Mouse (Mus musculus) left cerebral cortex, postnatal 25 days (tissue): ENCODE measurements around the gene Adrm1. TPM values are rescaled to one million over a fixed set of nuclear protein-coding genes. Genes with fewer than 3 reads are reported as not detected.

Experiments used
- DNase-seq, 2 experiments: peaks; one replicate each; pipeline ENCODE4 v3.0.0; 2022; ENCODE audit warnings: low spot score in 2 of 2, mixed read lengths in 1 of 2
- intact Hi-C: fragments of 180-260 bp; cut with DNase I; formaldehyde crosslinking; loops from one replicate; pipeline ENCODE4 v1.15.1; 2025
- microRNA-seq, 2 experiments: library from miRNA; unstranded; fragments of <30 nt; microRNA quantifications; one replicate each; pipeline ENCODE4 v1.2.0; 2022
- total RNA-seq, 2 experiments: library from RNA; stranded (reverse); gene quantifications; 2 replicates each; pipeline ENCODE4 v1.2.3; 2021

The Adrm1 gene
- total RNA-seq, 2 experiments from 2014 or later = 91.6 to 103 TPM

- intact Hi-C loops = no loop called here
- DNase-seq = no peak
Measured at GRCm38 (mm10) chr2:180214352-180214978, 43.2 kb downstream of the Adrm1 start.

GRCm38 (mm10) chr2:180215011-180215461 is 43.8 kb downstream of the Adrm1 start:
- intact Hi-C loops = no loop called here
- no peak for DNase-seq

GRCm38 (mm10) chr2:180215951-180216350 is 44.7 kb downstream of the Adrm1 start:
- no peak for DNase-seq
- intact Hi-C loops = no loop called here

GRCm38 (mm10) chr2:180216921-180217320 is 45.6 kb downstream of the Adrm1 start:
- no peak for DNase-seq
- intact Hi-C loops = no loop called here

GRCm38 (mm10) chr2:180217587-180217986 is 46.3 kb downstream of the Adrm1 start:
- intact Hi-C loops = no loop called here
- DNase-seq = no peak

- intact Hi-C loops = no loop called here
- no peak for DNase-seq
Measured at GRCm38 (mm10) chr2:180218241-180218640, 47.0 kb downstream of the Adrm1 start.

DNA sequence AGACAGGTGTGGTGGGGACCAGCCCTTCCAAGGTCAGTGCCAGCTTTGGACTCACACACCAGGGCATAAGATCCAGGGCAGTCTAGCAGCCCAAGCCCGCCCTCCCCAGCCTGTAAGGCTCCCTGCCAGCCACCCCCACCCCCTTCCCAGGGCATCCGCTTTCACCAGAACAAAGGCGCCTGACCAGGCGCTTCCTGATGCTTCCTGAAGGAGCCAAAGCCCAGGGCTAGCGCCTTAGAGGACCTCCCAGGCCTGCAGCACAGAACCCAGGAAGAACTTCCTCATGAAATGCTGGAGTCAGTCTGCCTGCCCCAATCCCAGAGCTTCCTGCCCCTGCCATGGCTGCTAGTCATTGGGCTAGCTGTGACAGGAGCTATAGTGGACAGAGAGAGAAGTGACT is 47.4 kb downstream of the Adrm1 start:
- no peak for DNase-seq
- intact Hi-C loops = no loop called here

DNA sequence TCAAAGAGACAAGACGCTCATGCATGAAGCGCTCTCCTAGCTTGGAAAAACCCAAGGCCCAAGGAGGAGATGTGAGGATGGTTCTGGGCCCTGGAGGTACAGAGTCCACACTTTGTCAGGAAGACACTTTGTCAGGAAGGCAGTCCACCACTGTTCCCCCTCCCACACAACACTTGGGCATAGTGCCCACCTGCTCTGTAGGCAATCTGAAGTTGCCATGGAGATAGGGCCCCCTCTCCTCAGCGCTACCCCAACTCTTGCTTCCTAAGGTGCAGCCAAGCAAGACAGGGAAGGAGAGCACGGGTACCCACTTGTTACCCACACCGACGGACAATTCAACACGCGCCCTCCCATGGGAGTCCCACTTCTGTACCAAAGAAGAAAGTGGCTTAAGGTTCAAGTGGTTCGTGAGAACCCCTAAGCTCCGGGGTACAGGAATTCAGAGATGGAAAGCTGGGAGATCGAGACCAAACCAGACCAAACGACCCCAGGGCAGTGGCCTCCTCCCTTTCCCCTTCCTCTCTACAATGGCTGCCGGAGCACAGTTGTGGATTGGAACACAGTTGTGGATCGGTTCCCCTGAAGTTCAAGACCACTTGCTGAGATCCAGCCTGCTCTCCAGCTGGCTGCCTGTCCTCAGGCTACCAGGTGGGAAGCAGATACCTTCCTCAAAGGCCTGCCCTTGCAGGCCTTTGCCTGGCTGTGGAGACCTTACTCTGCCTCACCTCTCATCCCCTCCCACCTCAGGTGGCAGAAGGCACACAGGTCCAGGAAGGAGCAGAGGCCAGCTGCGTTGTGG is 48.1 kb downstream of the Adrm1 start:
- intact Hi-C loops = no loop called here
- DNase-seq = no peak

DNA sequence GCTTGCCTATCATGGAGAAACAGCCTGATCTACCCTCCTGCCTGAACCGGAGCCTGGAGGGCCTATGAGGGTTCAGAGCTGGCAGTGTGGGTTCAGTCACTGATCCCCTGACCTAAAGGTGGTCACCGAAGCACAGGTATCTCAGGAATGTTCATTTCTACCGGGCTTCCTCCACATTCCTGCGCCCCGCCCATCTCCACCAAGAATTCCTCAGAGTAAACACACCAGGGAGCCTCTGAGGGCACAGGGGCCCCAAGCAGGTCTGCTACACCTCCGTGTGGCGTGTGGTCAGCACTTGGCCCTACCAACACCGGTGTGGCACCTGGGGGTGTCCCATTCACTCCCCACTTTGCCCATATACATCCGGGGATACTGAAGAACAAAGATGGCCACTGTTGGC is 48.9 kb downstream of the Adrm1 start:
- no peak for DNase-seq
- intact Hi-C loops = no loop called here

DNA sequence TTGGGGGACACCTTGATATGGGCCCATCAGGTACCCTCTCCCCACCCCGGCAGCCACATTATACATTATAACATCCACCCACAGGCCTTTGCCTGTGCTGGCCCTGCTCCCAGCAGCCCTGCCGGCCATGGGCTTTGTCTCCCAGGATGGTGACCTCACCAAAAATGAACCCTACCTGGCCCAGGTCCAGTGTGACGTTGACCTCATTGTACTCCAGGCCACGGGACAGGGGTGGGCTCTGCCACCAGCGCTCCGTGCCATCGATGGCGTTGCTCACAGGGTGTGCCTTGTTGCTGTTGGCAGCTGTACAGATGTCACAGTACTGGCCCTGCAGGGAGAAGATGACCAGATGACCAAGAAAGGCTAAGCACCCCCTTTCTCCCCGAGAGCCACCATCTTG is 49.8 kb downstream of the Adrm1 start:
- DNase-seq = no peak
- intact Hi-C loops = no loop called here

DNA sequence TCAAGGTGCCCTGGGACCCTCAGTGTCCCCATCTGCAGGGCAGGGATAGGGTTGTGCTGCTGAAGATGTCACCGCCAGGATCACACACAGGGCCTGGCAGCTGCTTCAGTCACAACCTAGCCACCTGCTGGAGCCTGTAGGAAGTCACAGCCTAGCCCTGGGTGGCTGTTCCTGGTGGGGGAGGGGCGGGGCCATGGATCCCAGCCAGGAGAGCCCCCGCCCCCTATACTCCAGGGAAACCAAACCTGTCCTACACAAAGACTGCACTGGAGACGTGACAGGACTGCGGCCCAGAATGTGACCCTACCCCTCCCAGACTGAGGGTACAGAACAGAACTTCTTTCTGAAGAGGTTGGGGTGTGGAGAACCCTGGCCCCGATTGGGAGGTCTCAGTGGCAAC is 51.0 kb downstream of the Adrm1 start:
- intact Hi-C loops = no loop called here
- no peak for DNase-seq

DNA sequence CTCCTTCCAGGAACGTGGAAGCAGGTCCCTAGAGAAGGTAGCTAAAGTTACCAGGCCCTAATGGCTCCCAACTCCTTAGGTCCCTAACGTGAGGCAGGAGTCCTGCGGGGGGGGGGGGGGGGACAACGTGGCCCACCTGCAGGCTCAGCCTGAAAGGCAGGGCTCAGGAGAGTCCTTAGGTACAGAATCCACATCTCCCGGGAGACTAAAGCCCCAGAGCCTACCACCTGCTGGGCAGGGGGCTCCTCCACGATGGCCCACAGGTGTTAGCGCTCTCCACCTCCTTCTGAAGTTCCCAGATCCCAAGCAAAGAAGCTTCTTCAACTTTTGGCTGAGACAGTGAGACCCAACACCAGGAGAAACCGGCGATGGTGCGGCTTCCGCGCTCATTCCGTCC is 53.4 kb downstream of the Adrm1 start:
- intact Hi-C loops = no loop called here
- DNase-seq = no peak

DNA sequence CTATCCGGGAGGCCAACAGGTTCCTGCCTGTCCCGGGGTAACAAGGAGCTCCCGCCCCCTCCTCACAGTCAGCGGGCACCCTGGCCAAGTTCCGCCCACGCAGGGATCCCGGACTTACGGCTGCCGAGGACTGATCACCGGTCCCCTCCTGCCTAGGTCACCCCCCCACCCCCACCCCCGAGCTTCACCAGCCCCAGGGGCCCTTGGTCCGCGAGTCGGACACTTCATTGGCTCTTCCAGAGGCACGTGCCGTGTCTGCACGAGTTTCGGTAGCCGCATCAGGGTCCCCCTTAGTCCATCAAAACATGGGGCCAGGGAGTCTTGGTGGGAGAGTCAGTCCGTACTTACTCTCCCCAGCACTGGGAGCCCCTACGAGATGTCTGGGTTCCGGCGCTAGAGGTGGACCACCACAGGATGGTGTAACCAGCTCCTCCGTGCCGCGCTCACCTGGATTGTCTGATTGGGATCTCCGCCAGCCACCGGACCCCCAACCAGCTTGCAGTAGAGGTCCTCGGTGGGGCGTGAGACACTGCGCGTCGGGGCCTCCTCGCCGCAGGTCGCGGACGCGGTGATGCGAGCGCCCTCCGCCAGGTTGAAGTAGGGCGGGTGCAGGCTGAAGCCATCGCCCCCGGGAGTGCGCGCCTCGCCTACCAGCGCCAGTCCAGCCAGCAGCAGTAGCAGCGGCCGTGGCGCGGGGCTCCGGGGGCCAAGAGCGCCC is 53.9 kb downstream of the Adrm1 start:
- intact Hi-C loops = no loop called here

More for the DNA sequence above, 53.9 kb downstream of the Adrm1 start:
- DNase-seq = no peak

Small RNA genes within 50 kb of the gene (microRNA-seq; reads per million reads assigned to microRNA genes)
- gene Mir7005 = 0 to 0.50 reads per million in 2 experiments

Other genes starting within 250 kb of the Adrm1 start
- gene Taf4, start 194.8 kb upstream of the Adrm1 start, total RNA-seq = 10 to 100 TPM; 17.7 to 18.9 TPM
- 100 to 1,000 TPM; 116 to 118 TPM for gene Lsm14b, start 146.5 kb upstream of the Adrm1 start, total RNA-seq
- 100 to 1,000 TPM; 164 to 168 TPM for gene Psma7, start 129.1 kb upstream of the Adrm1 start, total RNA-seq
- gene Ss18l1, start 129.0 kb upstream of the Adrm1 start, total RNA-seq = 10 to 100 TPM; 34.8 to 36.0 TPM
- 10 to 100 TPM; 14.9 to 19.2 TPM for gene Mtg2, start 100.9 kb upstream of the Adrm1 start, total RNA-seq
- 10 to 100 TPM; 74.4 to 96.9 TPM for gene Hrh3, start 67.0 kb upstream of the Adrm1 start, total RNA-seq
- gene Osbpl2, start 52.2 kb upstream of the Adrm1 start, total RNA-seq = 10 to 100 TPM; 43.9 to 47.8 TPM
- 1 to 10 TPM; 6.0 to 6.7 TPM for gene Lama5, start 54.4 kb downstream of the Adrm1 start, total RNA-seq
- gene Rps21, start 85.9 kb downstream of the Adrm1 start, total RNA-seq = 100 to 1,000 TPM; 648 to 660 TPM
- gene Cables2, start 102.0 kb downstream of the Adrm1 start, total RNA-seq = 10 to 100 TPM; 23.9 to 30.4 TPM
- gene Rbbp8nl, start 118.4 kb downstream of the Adrm1 start, total RNA-seq = not detected
- not detected for gene Gata5, start 163.2 kb downstream of the Adrm1 start, total RNA-seq